Mouse (Mus musculus): ENCODE measurements at regions not wholly inside any gene's neighbourhood (a gene's known extent, or its start where the extent isn't known, plus 50 kb on each side); places are given as distances from the start of the nearest gene placed in this dataset.
A peak's percentile ranks its signal among the peaks of the same experiment; 100 is the strongest.
"Not testable (repeated sequence)": the region's sequence is repeated elsewhere in the genome, so short reads cannot be mapped to it uniquely, and the experiment has no call there.

DNA sequence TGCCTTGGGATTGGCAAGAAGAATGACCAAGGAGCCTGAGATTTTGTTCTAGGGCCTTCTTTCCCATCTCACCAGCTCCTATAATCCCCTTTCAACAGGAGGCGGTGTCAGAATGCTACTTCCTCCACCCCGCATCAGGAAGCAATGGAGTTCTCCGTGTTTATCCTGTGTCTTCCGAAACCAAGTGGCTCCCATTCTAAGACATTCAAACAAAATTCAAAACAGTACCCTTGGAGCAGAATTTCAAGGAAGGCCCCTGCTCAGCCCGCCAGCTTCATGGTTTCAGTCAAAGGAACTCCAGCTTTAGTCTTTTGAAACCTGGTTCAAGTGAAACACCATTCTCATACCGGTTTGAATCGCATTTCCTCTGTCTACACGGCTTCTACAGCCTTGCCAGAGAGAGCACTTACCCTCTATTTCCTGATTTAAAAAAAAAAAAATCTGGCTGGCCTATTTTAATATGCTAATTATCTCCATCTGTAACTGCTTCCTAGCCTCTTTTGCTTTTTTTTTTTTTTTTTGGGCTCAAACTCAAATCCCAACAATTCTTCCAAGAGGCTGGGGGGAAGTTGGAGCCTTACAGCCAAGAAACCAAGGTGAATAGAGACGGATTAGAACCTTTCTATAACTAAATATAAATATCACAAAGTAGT lies 167.7 kb upstream of the Fam3c start:
- no peak for DNase-seq (ENCODE audit: extremely low spot score in 1 of 2, low spot score in 1 of 2)

DNA sequence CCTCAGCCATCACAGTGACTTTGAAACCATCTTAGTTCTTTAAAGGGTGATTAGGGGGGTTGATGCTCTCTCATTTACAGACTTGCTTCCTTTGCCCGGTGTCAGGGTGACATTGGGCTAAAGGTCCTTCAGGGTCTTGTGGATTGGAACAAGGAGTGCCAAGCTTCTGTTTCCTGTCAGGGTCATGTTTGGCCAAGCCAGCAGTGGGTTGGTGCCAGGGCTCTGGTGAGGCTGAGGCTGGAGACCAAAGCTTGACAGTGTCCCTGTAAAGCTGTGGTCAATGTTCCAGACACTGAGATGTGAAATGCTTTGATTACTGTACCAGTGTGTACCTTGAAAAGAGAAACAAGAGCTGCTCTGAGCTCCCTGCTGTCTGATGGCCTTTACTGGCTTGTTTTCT lies 150.8 kb upstream of the Fam3c start:
- DNase-seq (ENCODE audit: extremely low spot score in 1 of 2, low spot score in 1 of 2): no peak

DNA sequence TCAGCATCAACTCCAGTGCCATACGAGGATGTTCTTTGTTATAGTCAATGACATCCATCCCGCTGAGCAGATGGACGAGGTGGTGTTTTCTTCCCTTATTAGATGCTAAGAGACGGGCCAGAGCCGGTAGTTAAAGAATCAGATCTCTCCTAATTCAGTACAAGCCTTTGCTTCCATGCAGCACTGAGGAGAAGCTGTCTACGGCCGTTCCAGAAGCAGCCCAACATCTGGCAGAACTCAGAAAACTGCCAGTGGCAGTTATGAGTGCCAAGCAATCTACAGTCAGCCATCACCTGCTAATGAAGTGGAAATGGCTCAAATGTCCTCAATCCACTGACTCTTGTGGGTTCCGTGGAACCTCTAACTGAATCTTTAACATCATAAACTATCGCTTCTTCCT lies 141.3 kb upstream of the Fam3c start:
- DNase-seq (ENCODE audit: extremely low spot score in 1 of 2, low spot score in 1 of 2): no peak

DNA sequence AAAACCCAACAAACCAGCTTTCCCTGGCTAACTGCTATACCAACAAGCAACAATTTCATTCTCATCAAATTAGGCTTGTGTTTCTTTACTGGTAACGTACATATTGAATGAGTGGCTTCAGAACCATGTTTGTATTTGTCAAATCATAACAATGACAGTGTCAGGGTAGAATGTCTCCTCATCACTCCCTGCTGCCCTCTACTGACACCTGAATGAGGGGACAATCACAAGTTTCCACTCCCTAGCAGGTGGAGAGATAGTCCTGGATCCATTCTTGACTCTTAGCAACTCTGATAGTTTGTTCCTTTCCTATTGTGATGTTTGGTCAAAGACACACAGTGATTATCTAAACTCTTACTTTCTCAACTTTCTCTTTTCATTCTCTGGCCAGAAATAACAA lies 140.4 kb upstream of the Fam3c start:
- DNase-seq (ENCODE audit: extremely low spot score in 1 of 2, low spot score in 1 of 2): peak in 1 of 2 experiments; percentile 23

DNA sequence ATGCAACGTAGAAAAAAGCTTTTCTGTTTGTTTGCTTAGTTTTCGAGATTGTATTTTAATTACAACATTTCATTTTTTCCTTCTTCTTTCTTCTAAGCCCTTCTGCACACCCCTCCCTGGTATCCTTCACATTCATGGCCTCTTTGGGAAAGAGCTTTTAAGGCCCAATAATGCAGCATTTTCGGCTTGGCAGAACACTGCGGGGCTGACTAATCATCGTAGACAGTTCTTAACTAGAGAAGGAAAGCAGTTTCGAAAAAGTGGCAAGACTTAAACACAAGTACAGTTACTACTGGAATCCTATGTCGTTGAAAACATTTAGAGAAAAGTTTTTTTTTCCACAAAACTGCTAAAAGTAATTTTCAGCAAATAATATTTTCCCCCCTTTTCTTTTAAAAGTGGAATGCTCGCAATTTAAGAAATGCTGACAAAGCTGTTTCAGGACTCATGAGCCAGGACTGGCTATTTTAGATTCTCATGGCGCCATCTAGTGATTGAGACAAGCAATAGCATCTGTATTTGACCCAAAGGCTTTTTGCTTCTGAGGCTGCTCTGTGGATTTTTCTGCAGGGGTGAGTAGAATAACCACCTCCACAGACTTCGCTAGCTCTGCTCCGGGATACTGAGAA lies 137.7 kb upstream of the Fam3c start:
- DNase-seq (ENCODE audit: extremely low spot score in 1 of 2, low spot score in 1 of 2): peak; percentile 29 to 81

DNA sequence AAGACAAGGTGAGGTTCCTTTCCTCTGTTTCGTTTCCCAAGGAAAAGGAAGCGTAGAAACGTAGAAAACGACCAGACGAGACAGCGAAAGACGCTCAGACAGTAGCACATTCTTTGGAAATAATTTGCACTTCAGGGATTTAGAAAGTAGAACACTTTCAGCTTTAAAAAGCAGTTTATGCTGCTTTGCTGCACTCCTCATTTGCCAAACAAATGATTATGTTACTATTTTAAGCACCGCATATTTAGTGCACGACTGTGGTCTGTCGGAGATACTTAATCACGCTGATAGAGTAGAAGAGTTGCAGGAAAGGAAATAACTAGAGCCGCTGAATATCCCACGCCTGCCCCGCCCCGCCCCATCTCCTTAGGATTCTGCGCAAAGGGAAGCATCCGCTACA lies 136.9 kb upstream of the Fam3c start:
- DNase-seq (ENCODE audit: extremely low spot score in 1 of 2, low spot score in 1 of 2): no peak

DNA sequence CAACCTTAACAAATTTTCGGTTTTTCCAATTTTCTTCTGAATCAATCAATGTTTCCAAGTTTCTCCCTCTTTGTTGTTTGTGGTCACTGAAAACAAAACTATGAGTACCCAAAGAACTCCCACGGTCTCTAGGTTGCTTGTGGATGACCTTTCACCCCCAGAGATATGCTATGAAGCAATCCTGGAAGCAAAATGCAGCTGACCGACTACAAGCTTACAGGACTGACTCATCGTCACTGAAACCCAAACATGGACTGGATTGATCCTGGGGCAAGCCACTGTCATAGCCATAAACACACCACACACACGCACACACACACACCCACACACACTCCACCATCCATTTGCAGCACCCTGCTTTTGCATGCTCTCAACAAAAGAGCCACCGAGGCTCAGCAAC lies 134.7 kb upstream of the Fam3c start:
- no peak for DNase-seq (ENCODE audit: extremely low spot score in 1 of 2, low spot score in 1 of 2)

DNA sequence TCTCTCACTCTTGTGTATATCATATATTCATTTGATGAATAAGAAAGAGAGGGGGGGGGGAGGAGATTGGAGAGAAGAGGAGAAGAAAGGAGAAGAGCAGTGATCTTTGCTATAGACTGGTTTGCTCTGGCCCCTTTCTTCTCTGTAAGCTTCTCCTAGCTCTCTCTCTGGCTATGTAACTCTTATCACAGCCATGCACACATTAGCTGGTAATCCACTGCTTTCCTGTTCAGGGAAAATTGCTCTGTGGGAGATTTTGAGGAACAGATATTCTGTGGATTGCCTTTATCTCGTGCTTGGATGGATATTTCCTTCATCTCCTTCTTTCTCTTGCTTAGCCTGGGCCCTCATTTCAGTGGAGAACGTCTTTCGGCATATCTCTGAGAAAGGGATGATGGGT lies 131.4 kb upstream of the Fam3c start:
- no peak for DNase-seq (ENCODE audit: extremely low spot score in 1 of 2, low spot score in 1 of 2)

DNA sequence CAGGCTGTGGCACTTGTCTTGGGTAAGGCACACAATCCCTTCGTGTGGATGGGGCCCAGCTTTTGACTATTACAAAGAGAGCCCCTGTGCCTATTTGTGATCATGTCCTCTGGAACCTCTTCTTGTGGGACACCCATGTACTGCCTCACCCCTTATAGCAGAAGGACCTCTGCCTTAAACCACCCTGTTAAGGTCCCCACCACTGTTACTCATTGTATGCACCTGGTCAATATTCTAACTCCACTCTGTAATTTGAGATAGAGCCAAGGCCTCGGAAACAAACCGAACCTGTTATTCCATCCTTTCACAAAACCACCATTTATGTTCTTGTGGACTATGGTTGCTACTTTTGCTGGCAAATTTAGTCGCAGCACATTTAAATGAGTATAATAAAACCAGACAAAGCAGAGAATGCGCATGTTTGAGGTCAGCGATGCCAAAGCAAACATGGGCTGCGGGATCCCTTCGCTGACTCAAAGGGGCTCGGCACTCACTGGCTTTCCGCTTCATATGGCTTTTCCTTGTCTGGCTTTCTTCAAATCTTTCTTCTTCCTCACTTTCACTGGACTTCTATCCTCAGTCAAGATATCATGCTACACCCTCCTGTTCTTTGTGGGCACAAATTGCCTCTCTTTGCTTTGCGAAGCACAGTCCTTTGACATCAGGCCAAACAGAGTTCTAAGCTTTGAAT lies 129.9 kb upstream of the Fam3c start:
- no peak for DNase-seq (ENCODE audit: extremely low spot score in 1 of 2, low spot score in 1 of 2)

DNA sequence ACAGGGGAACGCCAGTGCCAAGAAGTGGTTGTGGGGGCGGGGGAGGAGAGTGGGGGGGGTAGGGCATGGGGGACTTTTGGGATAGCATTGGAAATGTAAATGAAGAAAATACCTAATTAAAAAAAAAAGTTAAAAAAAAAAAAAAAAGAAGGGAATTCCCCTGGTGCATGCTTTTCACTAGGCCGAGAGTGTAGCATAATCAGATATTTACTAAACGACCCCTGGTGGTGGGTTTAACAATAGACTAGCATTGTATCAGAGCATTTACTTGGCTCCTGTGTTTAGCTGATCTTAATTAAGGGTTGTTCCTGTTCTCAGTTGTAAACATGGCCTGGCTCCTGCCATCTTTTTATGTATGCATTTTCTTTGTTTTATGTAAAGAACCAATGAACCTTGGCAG lies 126.2 kb upstream of the Fam3c start:
- DNase-seq (ENCODE audit: extremely low spot score in 1 of 2, low spot score in 1 of 2): not testable (repeated sequence)

DNA sequence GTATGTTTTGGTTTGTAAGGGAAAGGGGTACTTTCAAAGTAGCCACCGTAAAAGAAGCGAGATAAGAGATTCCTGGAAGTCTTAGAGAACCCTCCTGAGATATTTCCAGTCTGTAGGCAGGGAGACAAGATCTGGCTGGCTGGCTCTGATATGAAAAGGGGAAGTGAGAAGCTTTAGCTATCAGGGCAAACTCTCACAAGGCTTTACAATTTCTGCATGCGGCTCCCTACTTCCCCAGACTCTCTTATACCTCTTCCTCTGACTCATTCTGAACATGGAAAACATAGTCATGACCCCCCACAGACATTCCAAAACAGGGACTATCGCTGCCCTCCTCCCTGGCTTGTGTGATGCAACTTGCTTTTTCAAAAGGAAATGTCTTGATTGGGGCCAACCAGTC lies 118.6 kb upstream of the Fam3c start:
- DNase-seq (ENCODE audit: extremely low spot score in 1 of 2, low spot score in 1 of 2): no peak

DNA sequence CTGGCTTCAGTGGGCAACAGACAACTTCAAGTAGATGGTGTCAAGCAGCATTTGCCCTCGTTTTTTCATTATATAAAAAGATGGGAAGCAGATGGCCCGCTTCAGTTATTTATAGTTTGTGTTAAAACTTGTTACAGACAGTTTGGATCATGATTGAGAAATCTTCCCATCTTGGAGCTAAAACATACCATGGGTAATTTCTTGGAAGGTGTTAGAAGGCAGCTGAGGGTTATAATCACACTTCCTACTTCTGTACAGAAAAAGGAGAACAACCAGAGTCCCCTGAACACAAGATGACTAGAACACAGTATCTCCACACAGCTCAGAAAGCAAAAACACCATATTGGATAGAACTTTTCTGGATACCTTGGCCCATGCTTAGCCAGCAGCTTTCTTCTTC lies 118.0 kb upstream of the Fam3c start:
- DNase-seq (ENCODE audit: extremely low spot score in 1 of 2, low spot score in 1 of 2): peak; percentile 44 to 67

DNA sequence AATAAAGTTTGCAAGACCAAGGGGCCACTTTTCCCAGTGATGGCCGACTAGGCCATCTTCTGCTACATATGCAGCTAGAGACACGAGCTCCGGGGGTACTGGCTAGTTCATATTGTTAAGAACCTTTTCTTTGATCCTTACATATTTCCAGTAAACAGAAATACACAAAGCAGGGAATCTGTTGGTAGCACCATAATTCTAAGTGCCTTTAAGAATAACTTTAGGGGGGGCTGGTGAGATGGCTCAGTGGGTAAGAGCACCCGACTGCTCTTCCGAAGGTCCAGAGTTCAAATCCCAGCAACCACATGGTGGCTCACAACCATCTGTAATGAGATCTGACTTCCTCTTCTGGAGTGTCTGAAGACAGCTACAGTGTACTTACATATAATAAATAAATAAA lies 116.4 kb upstream of the Fam3c start:
- DNase-seq (ENCODE audit: extremely low spot score in 1 of 2, low spot score in 1 of 2): not testable (repeated sequence)

DNA sequence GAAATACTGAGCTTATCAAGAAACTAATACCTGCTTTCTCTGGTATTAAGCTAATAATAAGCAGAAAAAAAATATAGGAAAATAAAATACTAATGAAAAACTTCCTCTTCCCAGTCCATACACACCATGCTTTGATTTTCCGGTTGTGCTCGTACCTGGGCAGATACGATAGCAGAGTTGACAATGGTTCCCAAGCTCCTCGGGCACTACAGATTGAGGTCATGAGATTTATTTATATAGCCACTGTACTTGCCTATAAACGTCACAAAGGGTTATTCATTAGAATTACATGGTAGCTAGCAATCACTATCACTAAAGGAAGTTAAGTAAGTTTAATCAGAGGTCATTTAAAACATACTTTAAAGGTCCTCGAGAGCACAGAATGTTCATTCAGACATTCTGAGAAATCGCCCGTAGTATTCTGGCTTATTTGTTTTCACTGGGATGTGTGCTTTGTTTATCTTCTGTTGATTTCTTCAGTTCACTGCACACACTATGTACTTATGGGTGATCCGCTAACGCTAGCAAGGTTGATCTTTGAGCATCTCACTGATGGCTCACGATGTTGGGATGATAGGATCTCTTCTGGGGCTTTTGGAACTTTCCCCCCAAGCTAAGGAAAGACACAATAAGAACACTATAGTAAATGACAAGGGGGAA lies 111.4 kb upstream of the Fam3c start:
- no peak for DNase-seq (ENCODE audit: extremely low spot score in 1 of 2, low spot score in 1 of 2)

DNA sequence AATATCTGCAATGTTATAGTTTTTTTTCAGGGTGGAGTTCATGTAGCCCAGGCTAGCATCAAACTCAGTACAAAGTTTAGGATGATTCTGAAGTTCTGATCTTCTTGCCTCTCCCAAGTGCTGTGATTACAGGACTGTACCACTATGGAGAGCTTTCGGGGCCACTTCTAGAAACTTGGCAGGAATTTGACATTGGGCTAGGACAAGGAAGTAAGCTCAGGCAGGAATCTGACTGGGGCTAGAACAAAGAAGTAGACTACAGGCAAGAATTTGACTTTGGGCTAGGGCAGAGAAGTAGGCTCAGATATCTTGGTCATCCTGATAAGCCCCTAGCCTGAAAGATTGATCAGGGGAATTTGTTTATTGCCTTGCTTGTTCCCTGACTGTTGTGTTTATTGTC lies 109.9 kb upstream of the Fam3c start:
- DNase-seq (ENCODE audit: extremely low spot score in 1 of 2, low spot score in 1 of 2): no peak

DNA sequence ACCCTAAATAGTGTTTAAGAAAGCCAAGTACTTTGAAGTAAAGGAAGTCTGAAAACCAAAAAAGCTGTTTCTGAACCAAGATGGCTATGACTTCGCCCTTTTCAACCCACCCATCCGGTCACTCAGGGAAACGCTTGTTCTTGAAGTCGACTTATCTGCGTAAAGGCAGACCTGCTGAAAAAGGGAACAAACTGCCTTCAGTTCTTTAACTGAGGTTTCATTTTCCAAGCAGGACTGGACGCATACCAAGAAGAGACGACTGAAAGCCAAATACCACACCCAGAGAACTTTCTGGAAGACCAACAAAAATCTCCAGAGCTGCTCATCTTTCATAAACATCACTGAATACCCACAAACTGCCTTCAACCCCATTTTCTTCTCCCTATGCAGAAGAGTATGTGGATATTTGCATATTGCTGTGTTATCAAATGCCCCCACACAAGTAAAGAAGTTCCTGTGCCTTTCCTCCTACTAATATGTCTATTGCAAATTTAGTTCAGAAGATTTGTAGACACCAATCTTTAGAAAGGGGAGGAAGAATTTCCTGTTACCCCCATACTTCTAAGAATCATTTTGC lies 103.5 kb upstream of the Fam3c start:
- no peak for DNase-seq (ENCODE audit: extremely low spot score in 1 of 2, low spot score in 1 of 2)

DNA sequence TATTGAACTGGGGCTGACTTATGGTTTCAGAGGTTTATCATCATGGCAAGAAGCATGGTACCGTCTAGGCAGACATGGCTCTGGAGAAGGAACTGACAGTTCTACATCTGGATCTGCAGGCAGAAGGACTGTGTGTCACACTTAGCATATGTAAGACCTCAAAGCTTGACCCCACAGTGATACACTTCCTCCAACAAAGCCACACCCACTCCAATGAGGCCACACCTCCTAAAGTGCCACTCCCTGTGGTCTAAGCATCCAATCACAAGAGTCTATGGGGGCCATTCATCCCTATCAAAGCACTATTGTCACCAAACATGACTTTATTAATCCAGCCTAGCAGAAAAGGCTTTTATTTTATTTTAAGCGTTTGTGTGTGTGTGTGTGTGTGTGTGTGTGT lies 96.2 kb upstream of the Fam3c start:
- no peak for DNase-seq (ENCODE audit: extremely low spot score in 1 of 2, low spot score in 1 of 2)

DNA sequence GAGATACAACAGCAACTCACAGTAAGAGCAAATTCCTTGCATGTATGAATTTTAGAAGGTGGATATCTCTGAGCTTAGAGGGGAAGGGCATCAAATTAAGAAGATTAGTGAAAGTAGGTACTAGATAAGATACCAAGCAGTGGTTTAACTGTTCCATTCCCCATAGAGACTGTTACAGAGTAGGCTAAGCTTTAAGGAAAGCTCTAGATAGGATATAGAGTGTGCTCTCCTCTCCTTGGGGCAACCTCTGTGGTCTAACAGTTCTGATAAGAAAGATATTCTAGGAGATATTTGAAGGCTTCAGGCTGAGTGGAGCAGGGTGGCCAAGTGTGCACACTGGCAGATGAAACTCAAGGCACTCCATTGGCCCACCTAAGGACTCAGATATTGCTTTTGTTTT lies 94.5 kb upstream of the Fam3c start:
- no peak for DNase-seq (ENCODE audit: extremely low spot score in 1 of 2, low spot score in 1 of 2)

DNA sequence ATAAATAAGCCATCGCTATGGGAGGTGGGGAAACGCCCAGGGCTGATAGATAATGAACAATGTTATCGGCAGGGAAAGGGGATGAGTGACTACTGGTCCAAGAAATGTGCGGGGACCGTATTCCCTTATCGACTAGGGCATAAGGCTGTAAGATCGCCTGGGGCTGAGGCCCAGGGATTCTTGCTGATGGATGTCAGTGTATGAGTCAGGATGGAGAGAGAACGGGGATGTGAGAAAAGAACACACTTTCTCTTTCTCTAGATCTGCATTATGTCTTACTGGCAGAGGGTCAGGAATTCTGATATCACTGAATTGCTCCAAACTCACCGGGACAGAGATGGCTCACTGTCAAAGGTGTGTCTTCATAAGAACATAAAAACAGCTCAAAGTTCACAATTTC lies 92.9 kb upstream of the Fam3c start:
- DNase-seq (ENCODE audit: extremely low spot score in 1 of 2, low spot score in 1 of 2): no peak

DNA sequence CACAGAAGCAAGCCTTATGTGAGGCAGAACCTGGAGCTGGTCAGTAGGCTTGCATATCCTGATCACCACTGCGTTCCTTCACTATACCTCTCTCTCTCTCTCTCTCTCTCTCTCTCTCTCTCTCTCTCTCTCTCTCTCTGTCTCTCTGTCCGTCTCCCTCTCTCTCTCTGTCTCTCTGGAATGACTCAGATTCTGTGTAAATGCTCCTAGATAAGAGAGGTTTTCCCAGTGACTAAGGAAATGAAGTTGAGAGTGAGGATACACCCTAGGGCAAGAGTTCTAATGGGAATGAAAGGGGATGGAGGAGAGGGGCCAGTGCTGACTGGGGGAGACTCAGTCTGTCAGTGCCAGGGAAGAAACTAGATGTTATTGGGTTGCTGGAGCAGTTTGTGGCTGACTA lies 91.6 kb upstream of the Fam3c start:
- no peak for DNase-seq (ENCODE audit: extremely low spot score in 1 of 2, low spot score in 1 of 2)

DNA sequence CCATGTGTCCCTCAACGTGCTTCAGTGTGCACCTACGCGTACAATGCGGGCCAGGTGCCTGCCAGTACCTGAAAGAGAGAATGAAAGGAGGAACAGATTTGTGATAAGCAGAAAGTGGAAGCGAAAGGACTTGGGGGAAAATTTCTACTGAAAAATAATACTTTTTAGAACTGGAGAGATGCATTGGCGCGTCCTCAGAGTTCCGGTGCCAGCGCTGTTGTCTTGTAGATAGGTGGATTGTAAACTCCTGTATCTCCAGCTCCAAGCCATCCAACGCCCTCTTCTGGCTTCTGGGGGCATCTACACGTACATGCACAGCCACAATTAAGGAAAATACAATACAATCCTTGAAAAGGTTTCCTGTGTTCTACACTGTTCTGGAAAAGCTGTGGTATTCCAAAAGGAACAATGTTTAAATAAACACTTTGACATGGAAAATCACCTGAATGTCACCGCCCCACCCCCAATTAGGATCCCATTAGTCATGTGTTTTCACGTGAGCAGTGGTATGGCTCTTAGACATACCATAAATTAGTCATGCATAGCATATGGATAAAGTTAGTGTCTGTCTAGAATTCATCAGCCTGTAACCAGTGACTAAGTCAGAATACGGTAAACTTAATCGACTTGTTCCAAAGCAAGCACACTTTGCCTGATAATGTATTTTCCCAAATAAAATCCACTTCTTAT lies 90.7 kb upstream of the Fam3c start:
- DNase-seq (ENCODE audit: extremely low spot score in 1 of 2, low spot score in 1 of 2): no peak
